Mouse (Mus musculus) A20 (cell line): ENCODE measurements at regions not wholly inside any gene's neighbourhood (a gene's known extent, or its start where the extent isn't known, plus 50 kb on each side); places are given as distances from the start of the nearest gene placed in this dataset.
A peak's percentile ranks its signal among the peaks of the same experiment; 100 is the strongest.

Source experiments
- DNase-seq: peaks from one replicate; pipeline ENCODE4 v3.0.0-alpha.2; 2011; ENCODE audit warnings: low read depth, low spot score

DNA sequence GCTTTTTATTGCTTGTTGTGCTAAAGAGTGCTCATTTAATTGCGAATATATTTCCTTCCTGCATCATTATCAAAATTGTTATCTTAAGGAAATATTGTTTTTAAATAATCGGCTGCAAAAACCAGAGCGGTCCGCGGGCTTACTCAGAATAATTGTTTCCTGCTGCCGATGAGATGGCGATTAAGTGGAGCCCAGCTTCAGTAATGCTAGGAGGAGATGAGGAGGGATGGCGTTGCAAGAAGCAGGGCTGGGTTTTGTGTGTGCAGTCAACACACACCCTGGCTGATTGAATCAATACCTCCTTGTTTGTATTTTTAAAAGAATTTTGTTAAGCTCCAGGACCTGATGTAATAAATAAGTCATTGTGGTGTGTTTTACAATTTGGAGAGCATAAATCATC, 331.2 kb downstream of the Setd4 start:
- DNase-seq = no peak

DNA sequence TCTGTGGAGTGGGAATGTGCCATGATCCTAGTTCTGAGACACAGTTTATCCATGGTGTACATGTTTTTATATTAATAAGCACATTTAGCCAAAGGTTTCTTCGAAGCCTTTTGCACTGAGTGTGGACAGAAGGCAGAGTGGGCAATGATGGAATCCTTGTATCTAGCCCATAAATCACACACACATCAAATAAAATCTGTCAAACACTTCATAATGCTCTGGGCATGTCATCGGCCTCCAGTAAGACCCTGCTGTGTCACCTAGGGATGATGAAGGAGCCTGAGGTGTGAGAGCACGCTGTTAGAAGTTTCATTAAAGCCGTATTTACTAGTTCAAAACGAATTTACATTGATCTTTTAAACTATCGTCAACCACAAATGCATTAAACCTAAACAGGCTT, 331.7 kb downstream of the Setd4 start:
- DNase-seq = no peak

DNA sequence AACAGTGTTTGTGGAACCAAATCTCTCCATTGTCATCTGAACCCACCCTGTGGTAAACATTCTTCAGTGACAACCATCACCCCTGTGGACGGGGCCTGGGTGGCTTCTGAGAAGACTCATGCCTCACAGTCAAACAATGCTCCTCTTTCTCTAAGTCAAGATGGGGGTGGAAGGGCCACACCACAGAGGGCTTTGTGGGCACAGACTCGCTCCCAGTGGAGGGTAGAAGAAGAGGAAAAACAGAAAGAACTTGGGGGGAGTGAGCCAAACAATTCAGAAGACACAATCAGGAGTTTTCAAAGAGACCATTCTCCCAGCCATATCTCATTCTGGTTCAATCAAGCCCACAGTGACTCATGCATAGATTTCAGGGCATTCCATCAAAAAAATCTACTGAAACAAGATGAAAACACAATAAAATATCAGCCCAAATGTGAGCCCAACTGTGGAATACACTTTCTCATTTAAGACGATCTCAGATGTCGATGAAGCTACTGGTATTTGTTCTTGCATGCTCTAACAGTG, 339.7 kb downstream of the Setd4 start:
- no peak for DNase-seq

DNA sequence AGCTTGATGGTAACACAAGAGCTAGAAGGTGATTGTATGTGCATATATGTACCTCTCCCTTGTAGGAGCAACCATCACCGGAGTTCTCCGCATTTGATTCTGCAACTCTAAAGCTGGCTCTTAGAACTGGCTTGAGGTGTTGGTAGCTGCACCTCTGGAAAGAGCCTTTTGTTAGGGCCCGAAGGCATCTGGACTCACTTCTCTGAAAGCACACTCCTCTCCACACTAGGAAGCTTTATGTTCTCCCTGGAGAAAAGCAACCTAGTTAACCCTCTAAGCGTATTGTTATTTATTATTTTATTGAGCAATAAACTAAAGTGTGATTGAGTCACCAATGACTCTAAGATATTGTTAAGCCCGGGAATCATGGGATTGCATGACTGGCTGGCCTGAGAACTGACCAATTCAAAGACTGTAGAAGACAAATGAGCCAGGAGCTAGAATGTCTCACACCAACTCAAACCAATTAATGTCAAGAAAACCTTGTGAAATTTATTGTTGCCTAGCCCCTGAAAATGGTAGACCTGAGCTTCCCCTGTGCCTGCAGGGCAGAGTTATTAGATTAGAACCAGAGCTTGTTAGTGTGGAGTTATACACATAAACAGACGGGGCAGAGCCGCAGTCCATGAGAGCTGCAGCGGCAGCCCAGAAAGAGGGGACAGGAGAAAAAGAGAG, 340.6 kb downstream of the Setd4 start:
- no peak for DNase-seq

DNA sequence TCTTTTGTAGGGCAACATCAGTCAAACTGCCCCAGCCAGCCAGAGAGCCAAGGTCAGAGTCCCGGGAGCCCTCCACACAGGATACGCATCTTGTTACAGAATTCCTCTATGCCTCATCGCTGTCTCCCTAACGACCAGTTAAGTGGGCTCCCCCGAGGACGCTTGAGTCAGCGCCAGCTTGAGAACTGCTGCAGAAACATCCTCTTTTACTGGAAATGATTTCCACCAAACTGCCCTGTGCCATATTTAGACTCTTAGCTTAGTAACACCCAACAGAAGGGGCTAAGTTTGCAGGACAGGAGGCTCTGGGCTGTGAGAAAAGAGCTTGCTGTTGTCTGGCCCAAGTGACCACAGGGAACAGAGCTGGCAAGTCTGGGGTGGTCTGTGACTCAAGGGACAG, 357.0 kb downstream of the Setd4 start:
- no peak for DNase-seq

DNA sequence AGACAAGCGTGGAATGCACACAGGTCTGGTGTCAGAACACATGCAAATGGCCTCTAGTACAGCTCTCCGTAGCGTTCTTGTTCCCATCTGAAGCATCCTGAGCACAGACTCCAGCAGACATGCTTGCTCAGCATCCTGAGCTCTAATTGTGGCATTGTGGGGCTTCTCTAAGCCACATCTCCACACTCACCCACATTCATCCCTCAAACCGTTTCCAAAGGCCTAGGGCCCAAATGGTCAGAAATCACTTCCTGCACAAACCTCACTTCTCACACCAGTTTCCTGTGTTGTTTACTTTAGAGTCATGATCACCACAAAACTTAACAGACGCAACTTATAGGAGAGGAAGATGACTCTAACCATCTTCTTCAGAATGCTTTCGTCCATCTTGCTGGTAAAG, 358.1 kb downstream of the Setd4 start:
- no peak for DNase-seq

DNA sequence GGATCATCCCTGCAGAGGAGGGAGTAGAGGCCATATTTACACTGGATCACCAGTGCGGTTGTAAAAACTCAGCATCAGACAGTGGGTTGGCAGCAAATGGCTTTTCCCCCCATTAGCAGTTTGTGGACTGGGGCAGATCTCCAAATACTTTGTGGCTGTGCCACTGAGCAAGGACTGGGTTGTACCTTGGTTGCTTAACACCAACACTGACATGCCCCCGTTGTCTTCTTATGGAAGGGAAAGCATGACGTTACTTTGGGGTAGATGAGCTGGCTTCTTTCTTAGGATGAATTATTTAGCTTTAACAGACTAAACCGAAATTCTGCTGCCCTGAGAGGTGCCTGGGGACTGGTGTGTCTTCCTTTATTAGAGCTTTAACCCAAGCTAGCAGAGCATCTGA, 365.0 kb downstream of the Setd4 start:
- no peak for DNase-seq

DNA sequence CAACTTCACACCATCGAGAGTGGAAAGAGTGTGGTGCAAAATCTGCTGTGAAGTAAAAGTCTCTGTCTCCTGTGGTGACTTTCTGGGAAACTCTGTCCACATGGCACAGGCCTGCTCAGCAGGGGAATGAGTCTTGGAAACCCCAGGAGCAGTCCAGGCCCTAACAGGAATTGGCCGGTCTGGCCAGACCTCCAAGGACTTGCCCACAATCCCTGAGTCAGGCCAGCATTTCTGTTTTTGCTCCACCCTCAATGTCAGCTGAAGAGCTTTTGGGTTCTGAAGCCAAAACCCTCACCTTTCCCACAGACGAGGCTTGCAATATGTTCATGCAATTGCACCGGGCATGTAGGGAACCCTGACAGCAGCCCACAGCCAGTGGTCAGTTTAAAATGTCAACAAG, 365.5 kb downstream of the Setd4 start:
- DNase-seq = no peak

DNA sequence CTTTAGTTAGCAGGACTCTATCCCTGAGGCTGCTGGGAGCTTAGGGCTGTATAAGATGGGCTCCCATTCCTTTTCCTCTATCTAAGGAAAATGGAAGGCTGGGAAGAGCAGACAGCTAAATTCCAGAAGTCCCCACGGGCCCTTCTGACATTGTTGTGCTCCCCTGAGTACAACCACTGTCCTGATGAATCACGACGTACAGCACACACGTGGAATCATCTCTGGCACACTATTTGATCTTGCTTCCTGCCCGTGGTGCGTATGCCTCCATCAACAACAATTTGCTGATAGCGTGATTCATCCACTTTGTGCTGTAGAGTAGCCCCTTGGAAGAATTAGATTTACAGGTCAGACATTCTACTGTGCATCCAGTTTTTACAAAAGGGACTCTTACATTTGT, 378.2 kb downstream of the Setd4 start:
- DNase-seq = no peak

DNA sequence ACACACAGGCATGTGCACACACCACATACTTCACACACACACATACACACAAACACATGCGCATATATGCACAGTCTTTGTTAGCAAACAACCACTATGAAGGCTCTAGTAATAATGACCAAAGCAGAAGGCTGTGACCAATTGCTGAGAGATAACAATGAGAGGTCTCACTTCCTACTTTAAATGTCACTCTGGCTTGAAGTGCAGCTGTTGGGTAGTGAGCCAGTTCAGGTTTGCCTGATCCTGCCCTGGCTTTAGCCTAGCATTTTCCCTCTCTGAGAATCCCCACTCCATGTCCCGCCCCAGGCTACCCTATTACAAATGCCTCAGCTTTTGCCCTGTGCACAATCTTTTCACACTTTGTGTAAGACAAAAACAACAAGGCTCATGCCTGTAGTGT, 378.7 kb downstream of the Setd4 start:
- DNase-seq = no peak

DNA sequence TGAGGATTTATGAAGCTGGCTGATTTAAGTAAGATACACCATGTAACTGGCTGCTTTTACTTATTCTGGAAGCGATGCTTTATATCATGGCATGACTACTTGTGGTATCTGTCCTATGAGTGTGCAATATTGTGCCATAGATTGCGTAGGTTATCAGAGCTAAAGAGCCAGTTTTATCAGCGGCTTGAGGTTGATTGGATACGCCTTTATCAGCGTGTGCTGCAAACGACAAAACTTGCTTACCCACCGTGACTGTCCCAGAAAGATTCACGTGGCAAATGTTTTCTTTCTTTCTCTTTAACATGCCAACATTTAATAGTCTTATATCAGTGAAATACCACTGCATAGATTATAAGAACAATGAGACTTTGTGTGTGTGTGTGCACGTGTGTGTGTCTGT, 384.1 kb downstream of the Setd4 start:
- DNase-seq = no peak

DNA sequence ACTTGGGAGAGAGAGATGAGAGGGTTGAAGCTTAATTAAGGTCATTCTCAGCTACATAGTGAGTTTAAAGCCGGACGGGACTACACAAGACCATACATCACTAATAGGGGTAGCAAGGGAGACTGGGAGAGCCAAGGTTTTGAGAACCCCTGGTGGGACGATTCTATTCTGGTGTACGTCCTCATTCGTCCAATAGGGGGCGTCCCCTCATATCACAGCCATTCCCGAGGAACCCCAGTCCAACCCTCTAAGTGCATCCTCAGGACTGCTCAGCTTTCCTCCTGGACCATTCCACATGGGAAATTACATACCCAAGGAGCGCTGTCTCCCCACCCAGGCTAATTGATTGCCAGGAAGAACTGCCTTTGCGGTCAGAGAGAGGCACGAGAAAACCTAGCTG, 385.5 kb downstream of the Setd4 start:
- peak; percentile 7 for DNase-seq

DNA sequence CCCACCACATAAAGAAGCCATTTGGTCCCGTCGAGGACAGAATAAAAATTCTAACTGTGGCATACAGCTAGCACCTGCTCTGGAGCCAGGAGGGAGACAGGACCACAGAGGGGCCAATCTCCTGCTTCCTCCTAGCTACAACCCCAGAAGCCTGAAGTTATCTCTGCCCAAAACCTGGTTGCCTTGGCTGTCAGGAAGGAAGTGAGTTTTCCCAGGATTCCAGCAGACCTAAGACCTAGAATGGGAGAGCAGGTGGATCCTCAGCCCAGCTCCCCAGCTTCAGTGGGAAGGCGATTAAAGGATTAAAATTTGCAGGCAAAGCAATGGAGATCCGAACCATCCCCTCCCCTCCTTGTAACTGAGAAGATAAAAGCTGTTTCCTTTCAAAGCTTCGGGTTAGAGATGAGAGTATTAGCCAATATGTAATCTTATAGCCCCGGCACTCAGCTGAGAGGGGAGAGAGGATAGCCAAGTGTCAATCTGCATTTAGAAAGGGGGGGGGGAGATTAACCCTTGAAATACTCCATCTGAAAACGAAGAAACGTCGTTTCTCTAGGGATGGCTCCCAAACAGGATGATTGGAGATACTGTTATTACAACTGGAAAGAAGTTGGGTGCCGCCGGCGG, 386.1 kb downstream of the Setd4 start:
- DNase-seq = no peak

DNA sequence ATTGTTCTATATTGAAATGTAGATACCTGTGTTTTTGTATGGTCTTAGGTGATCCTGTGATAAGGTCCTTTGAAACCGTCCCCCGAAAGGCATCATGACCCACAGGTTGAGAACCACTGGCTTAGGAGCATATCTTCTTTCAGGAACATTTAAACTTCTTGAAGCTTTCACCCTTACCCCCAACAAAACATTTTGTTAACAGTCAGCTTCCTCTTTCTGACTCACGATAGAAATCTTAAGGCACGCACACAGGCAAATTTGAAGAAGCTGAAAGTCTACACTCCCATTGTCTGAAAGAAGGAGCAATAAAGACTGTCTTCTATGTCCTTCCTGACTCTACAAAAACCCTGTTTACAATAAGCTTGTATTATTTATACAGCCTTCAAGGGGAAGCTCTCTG, 388.2 kb downstream of the Setd4 start:
- DNase-seq = peak; percentile 5

DNA sequence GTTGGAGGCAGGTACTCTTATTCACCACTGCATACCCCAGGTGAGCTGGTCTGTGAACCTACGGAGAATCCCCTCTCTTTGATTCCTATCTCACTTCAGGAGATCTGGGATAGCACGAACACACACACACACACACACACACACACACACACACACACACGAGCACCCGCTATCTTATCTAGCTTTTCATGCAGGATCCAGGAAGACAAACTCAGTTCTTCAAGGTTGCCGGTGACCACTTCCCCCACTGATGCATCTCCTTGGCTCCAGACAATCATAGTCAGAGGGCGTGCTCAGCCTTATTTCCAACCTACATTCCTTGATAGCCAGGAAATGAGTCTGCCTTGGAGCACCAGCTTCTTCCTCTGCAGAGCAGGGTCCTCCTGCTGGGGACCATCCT, 387.7 kb upstream of the Runx1 start:
- no peak for DNase-seq

DNA sequence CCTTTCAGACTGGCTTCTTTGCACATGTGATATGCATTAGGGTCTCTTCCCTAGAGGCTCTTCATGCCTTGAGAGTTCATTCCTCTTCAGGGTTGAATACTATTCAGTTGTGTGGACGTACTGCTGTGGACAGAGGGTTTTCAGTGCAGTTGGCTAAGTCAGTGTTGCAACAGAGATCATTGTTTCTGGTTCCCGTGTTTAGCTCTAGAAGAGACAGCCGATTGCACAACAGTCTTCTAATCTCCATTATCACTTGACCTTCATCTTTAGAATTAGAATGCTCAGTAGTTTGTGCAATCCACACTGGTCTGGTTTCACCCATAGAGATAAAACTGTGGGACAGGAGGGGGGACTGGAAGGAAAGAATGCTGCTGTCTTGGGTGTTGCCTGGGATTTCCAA, 381.7 kb upstream of the Runx1 start:
- no peak for DNase-seq

DNA sequence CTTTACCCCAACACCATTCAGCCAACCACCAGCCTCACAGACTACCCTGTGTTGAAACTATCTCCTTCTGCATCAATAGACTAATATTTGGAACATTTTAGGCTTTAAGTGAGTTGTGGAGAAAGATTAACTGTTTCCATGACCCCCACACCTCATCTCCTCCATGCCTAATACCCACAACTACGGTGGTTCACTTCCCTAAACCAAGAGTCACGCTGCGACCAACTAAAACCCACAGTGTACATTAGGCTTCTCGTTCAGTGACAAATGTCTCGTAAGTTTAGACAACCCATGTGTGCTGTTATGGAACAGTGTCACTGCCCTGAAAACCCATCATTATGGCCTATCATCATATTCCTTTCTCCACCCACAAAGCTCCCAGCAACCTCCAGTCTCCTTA, 381.3 kb upstream of the Runx1 start:
- DNase-seq = no peak

DNA sequence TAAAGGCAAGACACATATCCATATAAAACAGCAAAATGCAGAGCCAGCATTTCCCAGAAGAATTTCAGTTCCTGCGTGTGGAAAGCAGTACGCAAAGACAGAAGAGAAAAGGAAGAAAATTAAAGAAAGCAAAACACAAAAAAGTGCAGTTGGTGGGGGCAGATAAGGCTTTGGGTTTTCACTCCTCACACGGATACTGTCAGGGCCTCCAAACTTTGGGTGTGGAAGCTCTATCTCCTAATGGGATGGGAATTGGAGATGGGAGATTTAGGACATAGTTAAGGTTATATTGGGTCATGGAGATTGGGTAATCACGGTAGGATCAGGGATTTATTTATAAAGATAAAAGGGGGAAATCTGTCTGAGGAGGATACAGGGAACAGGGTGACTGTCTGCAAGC, 380.4 kb upstream of the Runx1 start:
- DNase-seq = no peak

DNA sequence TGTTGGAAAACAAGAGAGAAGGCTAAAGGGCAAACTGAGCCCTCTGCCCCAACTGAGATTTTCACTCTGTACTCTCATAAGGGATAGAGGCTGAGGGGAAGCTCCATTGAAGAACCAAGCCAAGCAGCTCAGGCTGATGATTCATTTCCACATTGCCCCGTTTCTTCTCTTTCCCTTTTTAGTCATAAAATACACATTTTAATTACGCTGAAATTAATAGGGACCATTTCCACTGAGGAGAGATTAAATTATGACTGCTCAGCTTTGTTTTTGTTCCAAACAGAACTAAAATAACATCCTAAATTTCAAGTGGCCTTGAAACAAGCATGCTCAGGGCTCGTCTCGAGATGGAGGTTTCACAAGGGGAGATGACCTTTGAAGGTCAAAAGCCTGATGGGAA, 378.7 kb upstream of the Runx1 start:
- DNase-seq = no peak

DNA sequence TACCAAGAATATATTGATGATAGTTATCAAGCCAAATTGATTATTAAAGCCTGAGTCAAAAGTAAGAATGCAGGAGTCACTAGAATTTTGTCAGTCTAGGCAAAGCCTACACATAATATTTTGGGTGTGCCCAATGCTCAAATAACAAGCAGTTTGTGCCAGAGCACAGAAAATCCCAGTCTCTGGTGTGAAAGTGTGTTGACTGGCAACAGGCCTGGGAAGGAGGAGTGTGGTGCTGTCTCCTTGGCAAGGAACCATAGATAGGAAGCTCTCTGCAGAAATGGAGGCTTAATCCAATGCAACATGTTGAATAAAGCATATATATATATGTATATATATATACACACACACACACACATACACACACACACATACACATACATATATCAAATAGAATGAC, 376.6 kb upstream of the Runx1 start:
- DNase-seq = no peak

DNA sequence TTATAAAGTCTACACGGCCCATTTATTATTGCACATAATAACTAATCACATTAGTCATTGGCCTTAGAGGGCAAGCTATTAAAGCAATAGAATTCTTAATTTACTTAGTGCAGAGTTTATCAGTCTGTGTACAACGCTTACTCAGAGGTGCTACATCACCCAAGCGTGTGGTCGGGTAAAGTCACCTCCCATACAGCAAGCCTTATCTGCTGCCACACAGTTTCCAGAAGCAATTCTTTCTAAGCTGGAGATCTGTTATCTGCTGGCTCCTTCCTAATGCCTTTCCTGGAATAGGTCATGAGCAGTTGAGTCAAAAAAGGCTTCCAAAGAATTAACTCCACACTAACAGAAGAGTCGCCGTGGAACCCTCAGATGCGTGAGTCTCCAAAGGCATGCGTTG, 371.4 kb upstream of the Runx1 start:
- no peak for DNase-seq

DNA sequence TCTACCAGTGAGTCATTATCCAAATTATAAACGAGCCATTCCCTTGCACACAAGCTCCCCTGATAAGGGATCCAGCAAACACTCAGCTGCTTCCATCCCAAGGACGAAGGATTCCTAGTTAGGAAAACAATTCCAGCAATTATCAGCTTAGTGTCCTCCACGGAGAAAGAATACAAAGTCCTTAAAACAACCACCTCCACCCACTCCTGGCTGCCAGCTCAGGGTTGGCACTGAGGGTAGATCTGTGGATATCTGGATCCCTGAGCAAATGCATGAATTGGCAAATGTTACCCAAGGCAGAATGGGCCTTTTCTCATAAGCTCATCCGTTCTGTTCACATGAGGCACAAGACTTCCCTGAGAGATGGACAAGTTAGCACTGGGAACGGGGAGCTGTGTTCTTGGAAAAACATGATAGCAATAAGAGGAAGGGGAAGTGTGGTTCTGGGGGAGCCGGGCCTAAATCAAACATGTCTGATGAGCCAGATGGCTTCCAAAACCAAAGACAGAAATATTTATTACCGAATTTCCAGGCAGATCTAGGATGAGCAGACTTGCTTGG, 368.1 kb upstream of the Runx1 start:
- no peak for DNase-seq

DNA sequence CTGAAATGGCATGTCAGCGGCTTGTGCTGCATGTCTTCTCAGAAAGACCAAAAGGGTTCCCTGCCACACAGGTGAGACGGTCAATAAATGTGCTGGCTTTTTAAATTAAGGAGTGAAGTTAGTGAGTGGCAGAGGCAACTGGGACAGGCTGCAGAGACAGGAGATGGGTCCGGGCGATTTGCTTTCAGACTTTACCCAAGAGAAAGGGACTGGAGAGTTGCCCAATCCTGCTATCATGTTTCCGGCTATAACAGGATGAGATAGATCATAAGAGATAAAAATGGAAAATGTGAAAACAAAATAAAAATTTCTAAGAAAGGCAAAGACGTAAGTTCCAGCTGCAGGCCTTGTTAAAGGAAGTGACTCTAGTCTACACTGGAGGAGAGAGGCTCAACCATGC, 367.3 kb upstream of the Runx1 start:
- no peak for DNase-seq
